Mouse (Mus musculus) lung, embryonic 16.5 days (tissue): Measurements from ENCODE around the gene Wdr83os. TPM values are rescaled to one million over a fixed set of nuclear protein-coding genes. Genes with fewer than 3 reads are reported as not detected.

Source experiments
- ATAC-seq: fragments of 200-750 bp; cut with Nextera tagmentation; 2 replicates; pipeline ENCODE4 v1.8.0; 2017; ENCODE audit warnings: low read depth, mild to moderate bottlenecking, moderate library complexity
- H3K27ac ChIP-seq: fragments of 300-500 bp; sonication (generic); 2 replicates; pipeline ENCODE4 v1.5.1; 2014; ENCODE audit warnings: mild to moderate bottlenecking, control low read depth, low read length
- H3K27me3 ChIP-seq: fragments of 300-500 bp; sonication (generic); 2 replicates; pipeline ENCODE4 v1.6.1; 2014; ENCODE audit warnings: low read depth, low read length, mixed read lengths; ENCODE audit not compliant: control insufficient read depth, insufficient read depth
- H3K36me3 ChIP-seq: fragments of 300-500 bp; sonication (generic); 2 replicates; pipeline ENCODE4 v1.6.1; 2014; ENCODE audit warnings: low read length; ENCODE audit not compliant: control insufficient read depth, insufficient read depth
- H3K4me1 ChIP-seq: fragments of 300-500 bp; sonication (generic); replicated peaks from 2 replicates; pipeline ENCODE4 v1.6.1; 2014; ENCODE audit warnings: low read length, mixed read lengths; ENCODE audit not compliant: control insufficient read depth, insufficient read depth
- H3K4me2 ChIP-seq: fragments of 300-500 bp; sonication (generic); 2 replicates; pipeline ENCODE4 v1.6.1; 2014; ENCODE audit warnings: low read depth, low read length, control low read depth
- H3K4me3 ChIP-seq: fragments of 300-500 bp; sonication (generic); 2 replicates; pipeline ENCODE4 v1.5.1; 2014; ENCODE audit warnings: mild to moderate bottlenecking, low read length, control low read depth
- H3K9ac ChIP-seq: fragments of 300-500 bp; sonication (generic); 2 replicates; pipeline ENCODE4 v1.6.1; 2014; ENCODE audit warnings: low read length, control low read depth
- H3K9me3 ChIP-seq: fragments of 300-500 bp; sonication (generic); 2 replicates; pipeline ENCODE4 v1.6.1; 2016; ENCODE audit warnings: low read length; ENCODE audit not compliant: control insufficient read depth
- WGBS: fragments of 180-500 bp; shearing (Covaris S2); extraction: QIAGEN DNeasy Blood & Tissue Kit; methylation state at CpG from one replicate; pipeline ENCODE4 v1.1.7; 2014; 5-methylcytosine and 5-hydroxymethylcytosine counted together
- polyA plus RNA-seq: library from polyadenylated mRNA; unstranded; fragments of >200 nt; fragmentation: Nextera tagmentation; extraction: Ambion mirVana; gene quantifications from 2 replicates; pipeline ENCODE4 v1.2.1, GENCODE M21; 2015

Gene Wdr83os
- polyA plus RNA-seq = 134 and 137 TPM in 2 replicates

DNA sequence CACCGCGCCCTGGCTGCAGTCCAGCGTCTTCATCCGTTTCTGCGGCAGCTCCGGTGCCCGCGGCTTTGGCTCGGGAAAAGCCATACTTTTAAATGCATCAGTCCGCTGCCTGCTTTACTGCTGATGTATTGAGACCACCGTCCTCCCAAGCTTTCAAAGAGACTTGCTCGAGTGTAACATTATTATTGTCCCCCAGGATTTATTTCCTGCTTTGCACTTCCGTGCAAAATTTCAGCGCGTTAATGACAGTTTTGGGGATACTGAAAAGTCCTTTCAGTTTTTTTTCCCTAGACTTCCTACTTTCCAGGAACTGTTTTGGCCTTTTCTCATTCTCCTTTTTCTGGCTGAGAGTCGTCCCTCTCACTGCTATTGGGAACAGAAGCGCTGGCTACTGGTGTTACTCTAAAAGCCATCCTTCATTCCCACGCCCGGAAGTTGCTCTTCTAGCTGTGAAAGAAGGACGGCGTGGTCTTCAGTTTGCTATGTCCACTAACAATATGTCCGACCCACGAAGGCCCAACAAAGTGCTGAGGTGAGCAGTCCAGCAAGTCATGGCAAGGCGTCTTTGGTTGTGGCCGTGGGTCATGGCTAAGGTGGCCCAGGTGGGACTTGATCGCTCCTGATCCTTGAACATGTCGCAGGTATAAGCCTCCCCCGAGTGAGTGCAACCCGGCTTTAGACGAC is at the start of gene Wdr83os:
Gene Wdr83os, plus strand, starts transcription at position 209 of the 684 bp plus-strand sequence.
- ATAC-seq = peak; percentile 16; the same call in 1 of the 2 replicates

DNA sequence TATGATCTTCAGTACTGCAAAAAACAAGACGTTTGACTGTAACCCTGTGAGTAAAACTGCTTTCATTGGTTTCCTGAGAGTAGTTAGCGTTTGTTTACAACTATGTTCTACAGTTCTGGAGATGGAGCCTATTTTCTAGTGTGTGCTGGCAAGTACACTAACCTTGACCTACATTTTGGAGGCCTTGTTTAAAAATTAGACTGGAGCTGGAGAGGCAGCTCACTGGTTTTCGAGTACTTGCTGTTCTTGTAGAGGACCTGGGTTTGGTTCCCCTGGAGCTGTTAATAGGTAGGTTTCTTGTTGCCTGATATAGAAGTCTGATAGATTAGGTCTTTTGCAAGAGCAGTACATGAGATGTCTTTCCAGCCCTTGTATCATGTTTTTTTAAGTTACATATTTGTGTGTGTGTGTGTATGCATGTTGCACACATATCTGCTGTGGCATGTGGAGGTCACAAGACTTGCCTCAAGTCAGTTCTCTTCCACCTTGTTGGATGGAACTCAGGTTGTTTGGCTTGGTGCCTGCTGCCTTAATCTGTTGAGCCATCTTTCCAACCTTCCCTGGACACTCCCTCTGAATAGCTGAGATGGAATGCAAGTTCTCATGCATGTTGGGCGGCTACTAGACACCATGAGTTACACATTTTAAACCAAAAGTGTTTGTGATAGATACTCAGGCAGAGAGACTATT is 47.8 kb upstream of the Wdr83os start:
- no peak overlapping the region for H3K4me2 ChIP-seq
- H3K4me3 ChIP-seq = no peak overlapping the region
- peaks cover 20% of the 10 kb centered on the region for H3K4me1 ChIP-seq
- no peaks in the 10 kb centered on the region for H3K27me3 ChIP-seq
- no peaks in the 10 kb centered on the region for H3K9me3 ChIP-seq
- no peak overlapping the region for H3K27ac ChIP-seq
- peaks cover 34% of the 10 kb centered on the region for H3K36me3 ChIP-seq
- no peak for ATAC-seq
- WGBS = 71% methylated on average over 4 of the region's 4 CpGs
- no peak overlapping the region for H3K9ac ChIP-seq

More for the DNA sequence above, at the start of gene Wdr83os:
- Histone ChIP-seq H3K4me1 (peaks cover 26% of the 10 kb centered on the region), H3K27me3 (no peaks in the 10 kb centered on the region), H3K36me3 (peaks cover 12% of the 10 kb centered on the region), H3K27ac (peak within 1 kb of the TSS; percentile 83), H3K9me3 (no peaks in the 10 kb centered on the region), H3K4me3 (peak within 1 kb of the TSS; percentile 95), H3K4me2 (peak within 1 kb of the TSS; percentile 94), H3K9ac (peak within 1 kb of the TSS; percentile 90)
- under 1% methylated on average over 30 of the region's 30 CpGs for WGBS

DNA sequence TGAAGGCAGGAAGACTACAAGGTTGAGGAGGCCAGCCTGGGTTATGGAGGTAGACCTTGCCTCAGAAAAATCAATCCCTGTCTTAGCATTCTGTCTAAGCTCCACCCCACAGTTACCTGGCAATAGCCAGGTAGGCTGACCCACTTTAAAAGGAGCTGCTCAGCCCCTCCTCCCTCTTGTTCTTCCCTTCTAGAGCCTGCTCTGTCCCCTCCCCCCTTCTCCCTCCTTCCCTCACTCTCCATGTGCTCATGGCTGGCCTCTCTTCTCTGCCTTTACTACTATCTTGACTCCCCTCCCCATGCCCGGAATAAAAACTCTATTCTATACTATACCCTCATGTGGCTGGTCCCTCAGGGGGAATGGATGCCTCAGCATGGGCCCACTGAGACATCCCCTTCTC is 46.7 kb upstream of the Wdr83os start:
- Histone ChIP-seq H3K4me2 (no peak overlapping the region), H3K27me3 (no peaks in the 10 kb centered on the region), H3K4me3 (no peak overlapping the region), H3K36me3 (peaks cover 34% of the 10 kb centered on the region), H3K9ac (no peak overlapping the region), H3K4me1 (peaks cover 13% of the 10 kb centered on the region), H3K27ac (no peak overlapping the region; the same call in 1 of the 2 replicates), H3K9me3 (no peaks in the 10 kb centered on the region)
- 52% methylated on average over 1 of the region's 1 CpGs for WGBS
- ATAC-seq = no peak

DNA sequence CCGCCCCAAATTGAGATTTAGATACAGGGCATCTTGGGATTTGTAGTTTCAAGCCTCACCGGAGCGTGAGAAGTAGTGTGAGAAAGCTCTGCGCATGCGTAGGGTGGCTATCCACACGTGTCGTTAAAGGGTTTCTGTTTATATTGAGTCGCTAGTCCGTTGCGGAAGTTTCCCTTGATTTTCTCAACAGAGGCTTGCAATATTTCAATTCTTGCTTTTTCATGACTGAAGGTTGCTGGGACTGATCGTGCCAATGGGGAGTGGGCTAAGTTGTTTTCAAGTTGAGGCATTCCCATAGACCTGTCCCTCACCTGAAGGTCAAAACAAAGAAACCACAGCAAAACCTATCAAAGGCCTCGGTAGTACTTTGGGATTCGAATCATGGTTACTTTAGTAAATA is 45.8 kb upstream of the Wdr83os start:
- Histone ChIP-seq H3K4me3 (peak overlapping the region; percentile 83), H3K27ac (peak overlapping the region; percentile 50; the same call in 1 of the 2 replicates), H3K9me3 (no peaks in the 10 kb centered on the region), H3K9ac (peak overlapping the region; percentile 94), H3K36me3 (peaks cover 30% of the 10 kb centered on the region), H3K4me1 (peaks cover 15% of the 10 kb centered on the region), H3K4me2 (peak overlapping the region; percentile 91), H3K27me3 (no peaks in the 10 kb centered on the region)
- no peak for ATAC-seq
- under 1% methylated on average over 13 of the region's 13 CpGs for WGBS

DNA sequence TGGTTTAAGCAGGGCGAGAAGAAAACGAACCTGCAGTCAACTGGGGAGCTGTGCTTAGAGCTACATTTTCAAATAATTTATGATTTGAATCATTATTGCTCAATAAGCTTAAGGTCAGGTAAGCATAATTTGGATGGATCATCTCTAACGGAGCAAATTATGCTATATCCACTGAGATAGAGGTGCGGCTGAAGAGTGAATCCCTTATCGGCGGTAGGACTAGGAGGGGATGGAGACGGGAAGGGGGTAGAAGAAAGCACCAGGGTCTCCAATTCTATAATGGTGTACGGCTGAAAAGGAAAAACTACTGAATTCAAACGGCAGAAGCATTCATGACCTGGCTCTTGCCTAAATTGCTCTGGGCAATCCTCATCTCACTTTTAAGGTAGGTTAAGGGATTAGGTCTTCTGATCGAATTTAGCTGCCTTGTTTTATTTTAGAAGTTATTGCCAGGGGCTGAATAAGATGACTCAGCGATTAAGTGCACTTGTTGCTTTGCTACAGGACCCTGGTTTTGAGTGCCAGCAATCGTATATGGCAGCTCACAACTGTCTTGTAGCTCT is 45.3 kb upstream of the Wdr83os start:
- 4% methylated on average over 12 of the region's 12 CpGs for WGBS

DNA sequence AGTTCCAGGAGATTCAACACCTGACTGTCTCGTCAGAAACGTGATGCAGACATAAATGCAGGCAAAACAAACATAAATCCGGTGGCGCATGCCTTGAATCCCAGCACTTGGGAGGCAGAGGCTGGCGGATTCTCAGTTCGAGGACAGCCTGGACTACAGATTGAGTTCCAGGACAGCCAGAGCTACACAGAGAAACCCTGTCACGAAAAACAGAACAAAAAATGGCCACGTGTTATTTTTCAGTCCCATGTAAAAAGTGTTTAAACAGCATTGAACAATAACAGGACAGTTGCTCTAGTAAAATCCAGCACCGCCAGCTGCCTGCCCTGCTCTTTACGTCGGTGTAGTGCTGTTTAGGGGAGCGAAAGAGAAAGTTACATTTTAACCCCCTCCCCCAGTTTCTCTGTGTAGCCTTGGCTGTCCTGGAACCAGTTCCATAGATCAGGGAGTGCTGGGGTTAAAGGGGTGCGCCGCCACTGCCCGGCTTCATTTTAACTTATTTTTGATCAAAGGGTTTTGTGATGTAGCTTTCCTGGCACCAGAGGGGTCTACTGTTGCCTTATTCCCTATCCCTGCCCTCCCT is 44.7 kb upstream of the Wdr83os start:
- Histone ChIP-seq H3K36me3 (peaks cover 28% of the 10 kb centered on the region), H3K4me3 (peak overlapping the region; percentile 83), H3K4me1 (peaks cover 15% of the 10 kb centered on the region), H3K9ac (peak overlapping the region; percentile 94), H3K4me2 (peak overlapping the region; percentile 91), H3K27ac (peak overlapping the region; percentile 100), H3K9me3 (no peaks in the 10 kb centered on the region), H3K27me3 (no peaks in the 10 kb centered on the region)
- WGBS = under 1% methylated on average over 15 of the region's 15 CpGs
- ATAC-seq = peak; percentile 12

More for the DNA sequence above, 45.3 kb upstream of the Wdr83os start:
- ATAC-seq = no peak
- Histone ChIP-seq H3K4me2 (peak overlapping the region; percentile 91), H3K4me1 (peaks cover 15% of the 10 kb centered on the region), H3K36me3 (peaks cover 27% of the 10 kb centered on the region), H3K9me3 (no peaks in the 10 kb centered on the region), H3K27me3 (no peaks in the 10 kb centered on the region), H3K9ac (peak overlapping the region; percentile 94), H3K27ac (peak overlapping the region; percentile 100), H3K4me3 (peak overlapping the region; percentile 83)

DNA sequence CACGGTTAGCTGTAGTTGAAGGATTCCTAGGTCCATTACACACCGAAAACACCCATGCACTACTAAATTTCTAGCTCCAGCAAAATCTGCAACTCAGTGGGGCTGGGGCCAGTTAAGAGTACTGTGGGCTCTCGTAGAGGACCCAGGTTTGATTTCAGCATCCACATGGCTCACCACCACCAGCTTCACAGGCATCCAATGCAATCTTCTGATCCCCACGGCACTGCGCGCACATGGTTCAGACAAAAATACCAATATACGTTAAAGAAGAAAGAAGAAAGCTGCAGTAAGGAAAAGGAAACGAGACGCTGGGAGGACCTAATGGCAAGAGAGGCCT is 44.2 kb upstream of the Wdr83os start:
- Histone ChIP-seq H3K9ac (peak overlapping the region; percentile 94), H3K27ac (peak overlapping the region; percentile 100), H3K27me3 (no peaks in the 10 kb centered on the region), H3K4me2 (peak overlapping the region; percentile 91), H3K4me1 (peaks cover 15% of the 10 kb centered on the region), H3K9me3 (no peaks in the 10 kb centered on the region), H3K36me3 (peaks cover 29% of the 10 kb centered on the region), H3K4me3 (peak overlapping the region; percentile 83)
- 0% methylated on average over 9 of the region's 9 CpGs for WGBS
- peak; percentile 26 for ATAC-seq

DNA sequence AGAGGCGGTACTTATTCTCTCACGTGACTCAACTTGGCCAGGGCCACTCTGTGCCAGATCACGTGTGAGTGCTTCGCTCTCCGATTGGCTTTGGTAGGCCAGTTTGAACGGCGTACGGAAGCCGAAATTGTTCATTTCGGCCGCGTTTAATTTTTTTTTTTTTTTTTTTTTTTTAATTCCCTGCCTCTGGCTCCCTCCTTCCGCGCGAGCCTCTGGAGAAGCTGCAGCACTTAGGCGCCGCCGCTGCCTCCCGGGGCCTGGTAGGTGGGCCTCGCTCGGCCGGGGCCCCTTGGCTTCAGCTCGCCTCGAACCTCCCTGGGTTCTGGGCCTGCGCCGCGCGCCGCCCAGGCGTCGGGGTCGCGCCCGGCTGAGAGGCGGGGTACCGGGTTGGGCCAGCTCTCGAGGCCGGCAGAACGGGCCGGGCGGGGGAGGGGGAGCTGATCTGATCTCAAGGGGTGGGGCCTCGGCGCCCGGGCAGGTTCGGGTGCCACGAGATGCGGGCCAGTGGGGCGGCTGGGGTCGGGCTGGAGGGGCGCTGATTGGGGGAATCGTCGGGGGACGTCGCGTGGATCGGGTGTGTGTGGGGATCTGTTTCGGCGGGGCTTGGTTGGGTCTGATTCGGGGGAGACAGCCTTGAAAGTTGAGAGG is 43.7 kb upstream of the Wdr83os start, which contains the start of gene Tnpo2:
Gene Tnpo2, plus strand, starts transcription at position 198 of the 648 bp plus-strand sequence.
- under 1% methylated on average over 56 of the region's 59 CpGs for WGBS

More for the DNA sequence above, 43.7 kb upstream of the Wdr83os start, which contains the start of gene Tnpo2:
- peak within 1 kb of the TSS; percentile 83 for H3K4me3 ChIP-seq
- no peaks in the 10 kb centered on the region for H3K9me3 ChIP-seq
- peaks cover 26% of the 10 kb centered on the region for H3K36me3 ChIP-seq
- no peaks in the 10 kb centered on the region for H3K27me3 ChIP-seq
- peak within 1 kb of the TSS; percentile 94 for H3K9ac ChIP-seq
- H3K4me2 ChIP-seq = peak within 1 kb of the TSS; percentile 91
- ATAC-seq = peak; percentile 94
- H3K4me1 ChIP-seq = peaks cover 15% of the 10 kb centered on the region
- peak within 1 kb of the TSS; percentile 100 for H3K27ac ChIP-seq
